ENCODE assay signal across 14 mouse cellular contexts in genomic region chr5:103596467-103597146, GRCm38 (mm10). TPM values are rescaled to one million over a fixed set of nuclear protein-coding genes. Genes with fewer than 3 reads are reported as not detected.
DNase-seq lines count a peak whose midpoint lies in the region; ATAC-seq lines count a peak whose summit lies in the region.
"Had no signal": no experiment of that assay in that cellular context is flagged by ENCODE, and none has a peak within 500 bp of the region (broad histone marks: within the 10 kb centered on the region; RNA-seq: fewer than 3 reads in every experiment).

No protein-coding gene starts in this region.

- H3K27ac ChIP-seq in heart, embryonic 14.5 days (replicated peaks in 1 of 2; ENCODE audit: control insufficient read depth in 1 of 2, insufficient read depth in 1 of 2, low read depth in 2 of 2, low read length in 2 of 2) = peak overlapping the region; percentile 83 to 84
- H3K27ac ChIP-seq in embryonic facial prominence, embryonic 12.5 days = no peak overlapping the region
- H3K27ac ChIP-seq in forebrain, embryonic 15.5 days (replicated peaks) = peak overlapping the region; percentile 59
- peak overlapping the region; percentile 61; the same call in 1 of the 2 replicates for H3K27ac ChIP-seq in limb, embryonic 15.5 days
- H3K27ac ChIP-seq: macrophage had no signal

- 80% methylated on average over 14 of the region's 14 CpGs for WGBS in heart, embryonic 14.5 days
- WGBS in embryonic facial prominence, embryonic 12.5 days = 72% methylated on average over 14 of the region's 14 CpGs
- 59% methylated on average over 14 of the region's 14 CpGs for WGBS in forebrain, embryonic 15.5 days
- WGBS in limb, embryonic 15.5 days = 55% methylated on average over 14 of the region's 14 CpGs

- no peak overlapping the region for H3K4me3 ChIP-seq in heart, embryonic 14.5 days (ENCODE audit: control insufficient read depth in 1 of 2, insufficient read depth in 1 of 2, low read depth in 1 of 2, low read length in 2 of 2)
- no peak overlapping the region for H3K4me3 ChIP-seq in embryonic facial prominence, embryonic 12.5 days
- no peak overlapping the region for H3K4me3 ChIP-seq in forebrain, embryonic 15.5 days
- no peak overlapping the region for H3K4me3 ChIP-seq in limb, embryonic 15.5 days

- no peak overlapping the region for H3K4me2 ChIP-seq in heart, embryonic 14.5 days (ENCODE audit: low read length)
- no peak overlapping the region for H3K4me2 ChIP-seq in embryonic facial prominence, embryonic 12.5 days (replicated peaks)
- H3K4me2 ChIP-seq in forebrain, embryonic 15.5 days (replicated peaks) = no peak overlapping the region
- H3K4me2 ChIP-seq in limb, embryonic 15.5 days = no peak overlapping the region

- ATAC-seq in heart, embryonic 14.5 days (ENCODE audit: insufficient number of reproducible peaks, insufficient read depth, low FRiP score, low read depth) = no peak
- peak; percentile 74 for ATAC-seq in embryonic facial prominence, embryonic 12.5 days (ENCODE audit: insufficient number of reproducible peaks, insufficient read depth, low FRiP score, low TSS enrichment)
- ATAC-seq in forebrain, embryonic 15.5 days (replicated peaks) = peak; percentile 62
- peak; percentile 67; the same call in 1 of the 2 replicates for ATAC-seq in limb, embryonic 15.5 days (ENCODE audit: insufficient number of reproducible peaks, low FRiP score, low TSS enrichment, low read depth)

- intact Hi-C loops in heart, postnatal 10 days (cut with DNase I) = no loop called here

- no peaks in the 10 kb centered on the region for H3K9me3 ChIP-seq in heart, embryonic 14.5 days (ENCODE audit: control insufficient read depth, low read length)
- no peaks in the 10 kb centered on the region for H3K9me3 ChIP-seq in embryonic facial prominence, embryonic 12.5 days
- H3K9me3 ChIP-seq in forebrain, embryonic 15.5 days = no peaks in the 10 kb centered on the region
- no peaks in the 10 kb centered on the region for H3K9me3 ChIP-seq in limb, embryonic 15.5 days

- no peaks in the 10 kb centered on the region for H3K27me3 ChIP-seq in heart, embryonic 14.5 days (ENCODE audit: control insufficient read depth, insufficient read depth, low read length)
- no peaks in the 10 kb centered on the region for H3K27me3 ChIP-seq in embryonic facial prominence, embryonic 12.5 days
- no peaks in the 10 kb centered on the region for H3K27me3 ChIP-seq in forebrain, embryonic 15.5 days
- no peaks in the 10 kb centered on the region for H3K27me3 ChIP-seq in limb, embryonic 15.5 days

- no peak for DNase-seq in heart, postnatal 10 days
- no peak for DNase-seq in kidney, postnatal 36 days
- DNase-seq in kidney, adult 9 months = no peak
- DNase-seq: left cerebral cortex, postnatal 4 days; spleen, adult 18-20 months; thymus, postnatal 36 days had no signal

- H3K9ac ChIP-seq in heart, embryonic 14.5 days (ENCODE audit: low read length) = 0 out of 2 replicates have a peak overlapping the region, but pooled peaks have one; percentile 13
- H3K9ac ChIP-seq in embryonic facial prominence, embryonic 12.5 days = no peak overlapping the region
- H3K9ac ChIP-seq in forebrain, embryonic 15.5 days (replicated peaks) = no peak overlapping the region
- no peak overlapping the region for H3K9ac ChIP-seq in limb, embryonic 15.5 days

- H3K36me3 ChIP-seq in heart, embryonic 14.5 days (ENCODE audit: control insufficient read depth, insufficient read depth, low read length) = peaks cover 6% of the 10 kb centered on the region; the same call in 1 of the 2 replicates
- H3K36me3 ChIP-seq in embryonic facial prominence, embryonic 12.5 days = peaks cover 9% of the 10 kb centered on the region; the same call in 1 of the 2 replicates
- no peaks in the 10 kb centered on the region for H3K36me3 ChIP-seq in forebrain, embryonic 15.5 days
- H3K36me3 ChIP-seq in limb, embryonic 15.5 days = no peaks in the 10 kb centered on the region

- peaks cover 28 to 38% of the 10 kb centered on the region in 2 experiments for H3K4me1 ChIP-seq in heart, embryonic 14.5 days (ENCODE audit: control insufficient read depth in 2 of 2, insufficient read depth in 2 of 2, low read length in 2 of 2)
- 0 out of 2 replicates have a peak, but pooled peaks cover 6% of the 10 kb centered on the region for H3K4me1 ChIP-seq in embryonic facial prominence, embryonic 12.5 days
- peaks cover 17% of the 10 kb centered on the region for H3K4me1 ChIP-seq in forebrain, embryonic 15.5 days
- peaks cover 27% of the 10 kb centered on the region for H3K4me1 ChIP-seq in limb, embryonic 15.5 days

RNA-seq across cellular contexts. Expression of gene Slc10a6, which starts 32.6 kb away (rescaled TPM):
- polyA plus RNA-seq in heart, embryonic 14.5 days (2014; fragmentation: Nextera tagmentation; extraction: Ambion mirVana) = 0.76 and 1.6 TPM in 2 replicates
- 1 to 10 TPM; 1.6 to 8.5 TPM for total RNA-seq in heart, postnatal 10 days (2021)
- polyA plus RNA-seq in embryonic facial prominence, embryonic 12.5 days (2016; fragmentation: Nextera tagmentation; extraction: Ambion mirVana) = 0.14 and 0.17 TPM in 2 replicates
- 0.17 TPM in 1 of 2 replicates, not detected in the other for polyA plus RNA-seq in forebrain, embryonic 15.5 days (2015; fragmentation: Nextera tagmentation; extraction: Ambion mirVana)
- polyA plus RNA-seq in limb, embryonic 15.5 days (2015; fragmentation: Nextera tagmentation; extraction: Ambion mirVana) = 8.4 and 9.1 TPM in 2 replicates
- total RNA-seq: left cerebral cortex, postnatal 4 days had no signal
- polyA plus RNA-seq: cortical plate, adult 2 months had no signal

RNA-seq across cellular contexts. Expression of gene 1700016H13Rik, which starts 59.2 kb away (rescaled TPM):
- 0.26 TPM in 1 of 2 replicates, not detected in the other for polyA plus RNA-seq in heart, embryonic 14.5 days (2014; fragmentation: Nextera tagmentation; extraction: Ambion mirVana)
- not detected for total RNA-seq in heart, postnatal 10 days (2021)
- polyA plus RNA-seq in embryonic facial prominence, embryonic 12.5 days (2016; fragmentation: Nextera tagmentation; extraction: Ambion mirVana) = 0.20 and 0.33 TPM in 2 replicates
- 0.31 and 0.62 TPM in 2 replicates for polyA plus RNA-seq in forebrain, embryonic 15.5 days (2015; fragmentation: Nextera tagmentation; extraction: Ambion mirVana)
- 0.24 and 0.26 TPM in 2 replicates for polyA plus RNA-seq in limb, embryonic 15.5 days (2015; fragmentation: Nextera tagmentation; extraction: Ambion mirVana)
- total RNA-seq: adrenal gland, adult 18-20 months; gastrocnemius, postnatal 4 days had no signal
- polyA plus RNA-seq: cortical plate, adult 2 months; macrophage had no signal
